Mouse (Mus musculus) forebrain, embryonic 11.5 days (tissue): ENCODE data around the gene Zfp217. TPM values are rescaled to one million over a fixed set of nuclear protein-coding genes. Genes with fewer than 3 reads are reported as not detected.

Experiments
- ATAC-seq: fragments of 200-750 bp; cut with Nextera tagmentation; replicated peaks from 2 replicates; pipeline ENCODE4 v1.8.0; 2017; ENCODE audit warnings: moderate TSS enrichment; ENCODE audit not compliant: low FRiP score
- DNase-seq: peaks from one replicate; pipeline ENCODE4 v3.0.0-alpha.2; 2017; ENCODE audit warnings: low spot score
- H3K27ac ChIP-seq: fragments of 300-500 bp; sonication (generic); 2 replicates; pipeline ENCODE4 v1.5.1; 2014; ENCODE audit warnings: low read depth, low read length
- H3K27me3 ChIP-seq: fragments of 300-500 bp; sonication (generic); 2 replicates; pipeline ENCODE4 v1.6.1; 2014; ENCODE audit warnings: mild to moderate bottlenecking, low read length, mixed read lengths; ENCODE audit not compliant: control insufficient read depth, insufficient read depth
- H3K36me3 ChIP-seq: fragments of 300-500 bp; sonication (generic); 2 replicates; pipeline ENCODE4 v1.6.1; 2014; ENCODE audit warnings: mild to moderate bottlenecking, low read length, moderate library complexity, mixed read lengths; ENCODE audit not compliant: control insufficient read depth, insufficient read depth
- H3K4me1 ChIP-seq: fragments of 300-500 bp; sonication (generic); replicated peaks from 2 replicates; pipeline ENCODE4 v1.6.1; 2014; ENCODE audit warnings: low read length, mixed read lengths; ENCODE audit not compliant: control insufficient read depth, insufficient read depth
- H3K4me2 ChIP-seq: fragments of 300-500 bp; sonication (generic); 2 replicates; pipeline ENCODE4 v1.6.1; 2014; ENCODE audit warnings: low read depth, mild to moderate bottlenecking, low read length, moderate library complexity, mixed read lengths; ENCODE audit not compliant: severe bottlenecking
- H3K4me3 ChIP-seq: fragments of 300-500 bp; sonication (generic); 2 replicates; pipeline ENCODE4 v1.5.1; 2014; ENCODE audit warnings: low read depth, low read length
- H3K9ac ChIP-seq: fragments of 300-500 bp; sonication (generic); 2 replicates; pipeline ENCODE4 v1.6.1; 2014; ENCODE audit warnings: low read length
- H3K9me3 ChIP-seq: fragments of 300-500 bp; sonication (generic); 2 replicates; pipeline ENCODE4 v1.6.1; 2016; ENCODE audit warnings: low read length, mixed read lengths; ENCODE audit not compliant: control insufficient read depth
- WGBS: fragments of 180-500 bp; shearing (Covaris S2); extraction: QIAGEN DNeasy Blood & Tissue Kit; methylation state at CpG from one replicate; pipeline ENCODE4 v1.1.7; 2014; 5-methylcytosine and 5-hydroxymethylcytosine counted together
- polyA plus RNA-seq: library from polyadenylated mRNA; unstranded; fragments of >200 nt; fragmentation: Nextera tagmentation; extraction: Ambion mirVana; gene quantifications from 2 replicates; pipeline ENCODE4 v1.2.1, GENCODE M21; 2014

The Zfp217 gene
- polyA plus RNA-seq, 1 experiment from 2014 or later, result 3.8 TPM

GRCm38 (mm10) chr2:170078442-170079017, 69.4 kb downstream of the Zfp217 start:
- Histone ChIP-seq H3K4me1 (no peaks in the 10 kb centered on the region), H3K27me3 (no peaks in the 10 kb centered on the region), H3K4me2 (no peak overlapping the region), H3K4me3 (no peak overlapping the region), H3K27ac (no peak overlapping the region), H3K9ac (no peak overlapping the region), H3K9me3 (no peaks in the 10 kb centered on the region), H3K36me3 (no peaks in the 10 kb centered on the region)
- WGBS, result 56% methylated on average over 15 of the region's 15 CpGs
- no peak for ATAC-seq
- no peak for DNase-seq

GRCm38 (mm10) chr2:170078041-170078440, 69.9 kb downstream of the Zfp217 start:
- WGBS, result 91% methylated on average over 10 of the region's 10 CpGs
- Histone ChIP-seq H3K9ac (no peak overlapping the region), H3K27me3 (no peaks in the 10 kb centered on the region), H3K4me3 (no peak overlapping the region), H3K36me3 (no peaks in the 10 kb centered on the region), H3K27ac (no peak overlapping the region), H3K4me1 (no peaks in the 10 kb centered on the region), H3K9me3 (no peaks in the 10 kb centered on the region), H3K4me2 (no peak overlapping the region)
- no peak for DNase-seq
- no peak for ATAC-seq

DNA sequence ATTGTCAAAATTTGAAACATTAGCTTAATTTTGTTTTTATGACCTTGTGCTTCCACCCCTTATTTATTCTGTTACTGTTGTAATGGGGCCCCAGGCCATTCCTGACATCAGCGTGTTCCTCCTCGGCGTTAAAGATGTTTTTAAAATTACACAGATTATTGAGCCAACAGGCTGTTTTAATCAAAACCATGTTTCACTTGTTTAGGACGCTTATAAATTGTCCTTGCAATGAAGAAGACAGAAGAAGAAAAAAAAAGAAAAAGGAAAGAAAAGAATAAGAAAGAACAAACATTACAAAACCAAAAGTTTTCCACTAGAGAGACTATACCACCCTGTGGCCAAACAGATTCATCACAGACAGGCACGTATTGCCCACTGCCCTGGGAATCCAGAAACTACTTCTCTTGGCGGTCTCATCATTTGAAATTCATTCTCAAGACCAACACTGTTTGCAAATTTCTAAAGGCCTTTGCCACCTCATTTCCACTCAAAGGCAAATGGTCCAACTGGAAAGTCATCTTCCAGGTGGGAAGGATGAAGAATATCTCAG, 70.9 kb downstream of the Zfp217 start:
- whole genome bisulfite sequencing, result 81% methylated on average over 6 of the region's 6 CpGs
- ATAC-seq, result no peak

DNA sequence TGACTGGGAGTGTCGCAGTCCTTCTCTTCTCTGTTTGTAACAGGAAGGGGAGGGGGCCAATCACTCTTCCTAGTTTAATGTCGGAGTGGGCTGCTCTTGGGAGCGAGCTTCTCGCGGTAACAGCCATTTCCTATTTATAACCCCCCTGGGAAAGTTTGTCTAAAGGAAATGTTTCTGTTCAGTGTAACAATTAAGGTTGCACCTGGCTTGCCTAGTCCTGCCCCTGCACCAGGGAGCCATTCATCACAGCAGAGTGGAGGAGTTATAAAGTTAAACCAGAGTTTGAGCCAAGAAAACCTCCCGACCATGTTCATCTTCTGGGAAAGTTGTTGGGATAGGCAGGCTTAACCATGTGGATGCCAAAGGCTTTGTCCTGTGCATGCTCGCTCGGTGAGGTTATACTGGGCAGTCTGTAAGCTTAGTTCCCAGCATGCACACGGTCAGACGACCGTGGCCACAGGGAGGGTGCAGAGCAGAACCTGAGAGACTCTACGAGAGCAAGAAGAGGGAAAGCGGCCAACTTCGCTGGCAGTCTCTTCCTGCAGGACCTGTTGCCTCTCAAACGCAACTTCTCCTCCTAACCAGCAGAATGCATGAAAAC, 77.2 kb downstream of the Zfp217 start:
- no peaks in the 10 kb centered on the region for H3K36me3 ChIP-seq
- no peak overlapping the region for H3K4me2 ChIP-seq
- DNase-seq (no peak), ATAC-seq (no peak)
- H3K27ac ChIP-seq, result no peak overlapping the region
- no peak overlapping the region for H3K9ac ChIP-seq
- no peaks in the 10 kb centered on the region for H3K4me1 ChIP-seq
- no peaks in the 10 kb centered on the region; the same call in 1 of the 2 replicates for H3K9me3 ChIP-seq
- H3K4me3 ChIP-seq, result no peak overlapping the region
- WGBS, result 64% methylated on average over 15 of the region's 15 CpGs
- no peaks in the 10 kb centered on the region for H3K27me3 ChIP-seq

More for the DNA sequence above, 70.9 kb downstream of the Zfp217 start:
- no peak overlapping the region for H3K9ac ChIP-seq
- no peaks in the 10 kb centered on the region for H3K27me3 ChIP-seq
- H3K4me3 ChIP-seq, result no peak overlapping the region
- H3K9me3 ChIP-seq, result no peaks in the 10 kb centered on the region
- H3K27ac ChIP-seq, result no peak overlapping the region
- H3K4me1 ChIP-seq, result no peaks in the 10 kb centered on the region
- DNase-seq, result no peak
- no peak overlapping the region for H3K4me2 ChIP-seq
- H3K36me3 ChIP-seq, result no peaks in the 10 kb centered on the region

DNA sequence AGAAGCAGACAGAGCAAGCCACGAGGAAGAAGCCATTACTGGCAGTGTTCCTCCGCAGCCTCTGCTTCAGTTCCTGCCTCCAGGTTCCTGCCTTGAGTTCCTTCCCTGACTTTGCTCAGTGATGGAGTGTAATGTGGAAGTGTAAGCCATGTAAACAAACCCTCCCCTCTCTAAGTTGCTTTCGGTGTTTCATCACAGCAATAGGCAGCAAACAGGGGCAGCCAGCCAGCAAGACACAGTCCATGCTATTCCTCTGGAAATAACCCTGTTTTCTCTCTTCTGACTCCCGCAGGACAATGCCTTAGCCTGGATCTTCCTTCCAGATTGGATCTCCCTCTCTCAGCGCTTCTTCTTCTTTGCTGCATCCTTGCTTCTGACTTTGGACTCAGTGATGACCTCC, 77.9 kb downstream of the Zfp217 start:
- no peaks in the 10 kb centered on the region; the same call in 1 of the 2 replicates for H3K9me3 ChIP-seq
- H3K9ac ChIP-seq, result no peak overlapping the region
- H3K27ac ChIP-seq, result no peak overlapping the region
- H3K36me3 ChIP-seq, result no peaks in the 10 kb centered on the region
- no peak overlapping the region for H3K4me2 ChIP-seq
- H3K4me1 ChIP-seq, result no peaks in the 10 kb centered on the region
- no peak overlapping the region for H3K4me3 ChIP-seq
- H3K27me3 ChIP-seq, result no peaks in the 10 kb centered on the region
- WGBS, result 87% methylated on average over 5 of the region's 5 CpGs
- no peak for ATAC-seq
- no peak for DNase-seq

DNA sequence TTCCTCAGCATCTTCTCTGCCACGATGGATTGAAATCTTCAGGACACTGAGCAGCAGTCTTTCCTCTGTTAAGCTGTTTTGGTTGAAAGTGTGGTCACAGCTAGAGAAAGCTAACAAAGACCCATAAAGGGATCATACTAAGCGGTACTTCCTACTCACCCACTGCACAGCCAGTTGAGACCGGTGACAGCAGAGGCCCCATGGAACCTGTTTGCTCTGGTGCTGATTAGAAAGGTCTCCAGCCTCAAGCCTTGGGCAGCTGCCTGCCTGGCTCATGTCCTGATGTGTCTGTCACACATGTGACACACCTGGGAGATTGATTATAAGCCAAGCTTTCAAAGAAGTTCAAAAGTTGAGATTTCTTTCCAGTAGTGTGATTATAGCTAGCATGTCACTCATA, 85.5 kb downstream of the Zfp217 start:
- WGBS, result 91% methylated on average over 3 of the region's 3 CpGs
- no peak for ATAC-seq
- DNase-seq, result no peak

DNA sequence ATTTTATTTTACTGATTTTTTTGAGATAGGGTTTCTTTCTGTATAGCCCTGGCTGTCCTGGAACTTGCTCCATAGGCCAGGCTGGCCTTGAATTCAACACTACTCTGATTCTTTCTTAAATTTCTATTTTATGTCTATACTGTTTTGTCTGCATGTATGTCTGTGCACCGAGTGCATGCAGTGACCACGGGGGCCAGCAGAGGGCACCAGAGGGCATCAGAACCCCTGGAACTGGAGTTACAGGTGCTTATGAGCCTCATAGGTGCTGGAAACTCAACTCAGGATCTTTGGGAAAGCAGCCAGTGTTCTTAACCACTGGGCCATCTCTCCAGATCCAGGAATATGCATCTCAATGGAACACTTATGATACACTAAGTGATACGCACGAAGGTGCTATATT, 87.8 kb downstream of the Zfp217 start:
- H3K4me1 ChIP-seq, result no peaks in the 10 kb centered on the region
- DNase-seq, result peak; percentile 72

More for the DNA sequence above, 85.5 kb downstream of the Zfp217 start:
- Histone ChIP-seq H3K9ac (no peak overlapping the region), H3K9me3 (no peaks in the 10 kb centered on the region; the same call in 1 of the 2 replicates), H3K4me3 (no peak overlapping the region), H3K27ac (no peak overlapping the region), H3K4me2 (no peak overlapping the region), H3K4me1 (no peaks in the 10 kb centered on the region), H3K36me3 (no peaks in the 10 kb centered on the region), H3K27me3 (no peaks in the 10 kb centered on the region)

GRCm38 (mm10) chr2:170058774-170059173, 89.1 kb downstream of the Zfp217 start:
- DNase-seq (no peak), ATAC-seq (no peak)
- Histone ChIP-seq H3K4me2 (no peak overlapping the region), H3K27ac (no peak overlapping the region), H3K9ac (no peak overlapping the region), H3K4me1 (no peaks in the 10 kb centered on the region), H3K9me3 (no peaks in the 10 kb centered on the region), H3K27me3 (no peaks in the 10 kb centered on the region), H3K36me3 (no peaks in the 10 kb centered on the region), H3K4me3 (no peak overlapping the region)
- WGBS, result 94% methylated on average over 14 of the region's 14 CpGs

More for the DNA sequence above, 87.8 kb downstream of the Zfp217 start:
- Histone ChIP-seq H3K4me2 (no peak overlapping the region), H3K9ac (no peak overlapping the region), H3K9me3 (no peaks in the 10 kb centered on the region), H3K27me3 (no peaks in the 10 kb centered on the region), H3K36me3 (no peaks in the 10 kb centered on the region), H3K4me3 (no peak overlapping the region), H3K27ac (no peak overlapping the region)
- no peak for ATAC-seq
- WGBS, result 66% methylated on average over 4 of the region's 4 CpGs
